Mouse (Mus musculus) erythroblast, embryonic 14.5 days (primary cell): ENCODE data around the gene Gm2004. TPM values are rescaled to one million over a fixed set of nuclear protein-coding genes. Genes with fewer than 3 reads are reported as not detected.
"Not testable (repeated sequence)": the region's sequence is repeated elsewhere in the genome, so short reads cannot be mapped to it uniquely, and the experiment has no call there.

Experiments
- H3K27me3 ChIP-seq: 2 replicates; pipeline ENCODE4 v1.6.1; 2012; ENCODE audit warnings: inconsistent platforms; ENCODE audit not compliant: control insufficient read depth
- H3K36me3 ChIP-seq: 2 replicates; pipeline ENCODE4 v1.6.1; 2012; ENCODE audit warnings: mild to moderate bottlenecking, inconsistent platforms; ENCODE audit not compliant: control insufficient read depth
- H3K4me1 ChIP-seq: 2 replicates; pipeline ENCODE4 v1.6.1; 2012; ENCODE audit warnings: inconsistent platforms; ENCODE audit not compliant: control insufficient read depth
- H3K4me3 ChIP-seq: replicated peaks from 2 replicates; pipeline ENCODE3; 2012; ENCODE audit warnings: moderate library complexity, mild to moderate bottlenecking, inconsistent platforms
- H3K9me3 ChIP-seq: 2 replicates; pipeline ENCODE4 v1.6.1; 2012; ENCODE audit warnings: low read length, inconsistent platforms, mixed read lengths; ENCODE audit not compliant: control insufficient read depth
- polyA plus RNA-seq: library from polyadenylated mRNA; stranded (reverse); fragments of >175 nt; gene quantifications from 2 replicates; pipeline ENCODE4 v1.2.3, GENCODE M21; 2012

Gene Gm2004
- not detected in 2 replicates for polyA plus RNA-seq

GRCm38 (mm10) chr2:176149725-176150124 lies at the start of gene Gm2004:
TSS of gene Gm2004 (minus strand) at chr2:176149825.
- not testable (repeated sequence) for H3K36me3 ChIP-seq, H3K4me1 ChIP-seq, H3K27me3 ChIP-seq, H3K9me3 ChIP-seq, H3K4me3 ChIP-seq

Other genes starting within 250 kb of the Gm2004 start
- gene Zfp966, start 218.7 kb downstream of the Gm2004 start, polyA plus RNA-seq = not detected in 2 replicates
- gene Gm2026, start 184.5 kb downstream of the Gm2004 start, polyA plus RNA-seq = not detected in 2 replicates
- 0.01 TPM in 1 of 2 replicates, not detected in the other for gene 2210418O10Rik, start 76.7 kb upstream of the Gm2004 start, polyA plus RNA-seq
- gene Gm11009, start 169.7 kb upstream of the Gm2004 start, polyA plus RNA-seq = not detected in 2 replicates